Mouse (Mus musculus): ENCODE results near the gene Crp.

Crp gene

GRCm38 (mm10) chr1:172751241-172751640 is 53.4 kb downstream of the Crp start:
- DNase-seq: no peak

- DNase-seq: no peak
These were observed 57.3 kb downstream of the Crp start for GRCm38 (mm10) chr1:172755151-172755550.

- no peak for DNase-seq
These were observed 61.7 kb downstream of the Crp start for GRCm38 (mm10) chr1:172759525-172759924.

- DNase-seq: no peak
These were observed 81.3 kb downstream of the Crp start for GRCm38 (mm10) chr1:172779195-172779594.

GRCm38 (mm10) chr1:172785322-172785721 is 87.5 kb downstream of the Crp start:
- no peak for DNase-seq

- DNase-seq: no peak
These were observed 88.0 kb downstream of the Crp start for GRCm38 (mm10) chr1:172785886-172786285.

GRCm38 (mm10) chr1:172828975-172829374 is 131.1 kb downstream of the Crp start:
- DNase-seq: no peak

- no peak for DNase-seq
These were observed 149.3 kb downstream of the Crp start for GRCm38 (mm10) chr1:172847044-172847761.

GRCm38 (mm10) chr1:172848171-172848570 is 150.3 kb downstream of the Crp start:
- DNase-seq: no peak

- no peak for DNase-seq
These were observed 177.4 kb downstream of the Crp start for GRCm38 (mm10) chr1:172875265-172875664.

GRCm38 (mm10) chr1:172876675-172877074 is 178.8 kb downstream of the Crp start:
- DNase-seq: no peak

All from cerebellum, adult 11 months (tissue).